Mouse (Mus musculus): ENCODE measurements around the gene Fut11. TPM values are rescaled to one million over a fixed set of nuclear protein-coding genes. Genes with fewer than 3 reads are reported as not detected.

Fut11 gene
- polyA plus RNA-seq, 2 experiments = 3.3 to 4.3 TPM

DNA sequence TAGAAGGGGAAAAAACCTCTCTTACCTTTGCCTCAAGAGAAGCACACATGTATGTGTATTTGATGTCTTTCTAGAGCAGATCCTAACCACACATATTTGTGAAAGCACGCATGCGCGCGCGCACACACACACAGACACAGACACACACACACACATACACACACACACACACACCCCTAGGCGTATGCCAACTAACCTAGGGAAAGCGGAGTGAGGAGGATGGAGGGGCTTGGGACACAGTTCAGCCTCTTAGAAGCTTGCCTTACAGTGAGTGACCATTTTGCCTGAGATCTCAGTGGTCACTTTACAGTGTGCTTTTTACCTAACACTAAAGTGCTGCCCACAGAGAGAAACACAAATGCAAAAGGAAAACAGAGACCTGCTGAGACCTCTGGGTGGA is 35.1 kb upstream of the Fut11 start:
- Histone ChIP-seq H3K27ac (no peak overlapping the region), H3K27me3 (ENCODE audit: control insufficient read depth, insufficient read depth, low read length) (peaks cover 32% of the 10 kb centered on the region), H3K9ac (replicated peaks) (no peak overlapping the region), H3K36me3 (replicated peaks; ENCODE audit: control insufficient read depth, insufficient read depth, low read depth) (no peaks in the 10 kb centered on the region), H3K9me3 (ENCODE audit: control insufficient read depth, low read length) (no peaks in the 10 kb centered on the region), H3K4me2 (ENCODE audit: low read depth) (no peak overlapping the region), H3K4me3 (ENCODE audit: insufficient read depth in 1 of 2, low read depth in 2 of 2, low read length in 2 of 2) (no peak overlapping the region), H3K4me1 (replicated peaks; ENCODE audit: control insufficient read depth in 2 of 2, insufficient read depth in 2 of 2, low read length in 1 of 2) (0 out of 4 replicates have a peak, but pooled peaks cover 0 to 2% of the 10 kb centered on the region in 2 experiments)
- ATAC-seq (ENCODE audit: insufficient read depth) (no peak), DNase-seq (ENCODE audit: low read depth in 3 of 3, low spot score in 3 of 3) (no peak)
- 90% methylated on average over 7 of the region's 7 CpGs for WGBS (ENCODE audit: insufficient replicate concordance)
- TF ChIP-seq CTCF (IDR thresholded peaks at IDR 0.05; ENCODE audit: low read depth) (no peak), EP300 (IDR thresholded peaks at IDR 0.05; ENCODE audit: low read depth) (no peak)

DNA sequence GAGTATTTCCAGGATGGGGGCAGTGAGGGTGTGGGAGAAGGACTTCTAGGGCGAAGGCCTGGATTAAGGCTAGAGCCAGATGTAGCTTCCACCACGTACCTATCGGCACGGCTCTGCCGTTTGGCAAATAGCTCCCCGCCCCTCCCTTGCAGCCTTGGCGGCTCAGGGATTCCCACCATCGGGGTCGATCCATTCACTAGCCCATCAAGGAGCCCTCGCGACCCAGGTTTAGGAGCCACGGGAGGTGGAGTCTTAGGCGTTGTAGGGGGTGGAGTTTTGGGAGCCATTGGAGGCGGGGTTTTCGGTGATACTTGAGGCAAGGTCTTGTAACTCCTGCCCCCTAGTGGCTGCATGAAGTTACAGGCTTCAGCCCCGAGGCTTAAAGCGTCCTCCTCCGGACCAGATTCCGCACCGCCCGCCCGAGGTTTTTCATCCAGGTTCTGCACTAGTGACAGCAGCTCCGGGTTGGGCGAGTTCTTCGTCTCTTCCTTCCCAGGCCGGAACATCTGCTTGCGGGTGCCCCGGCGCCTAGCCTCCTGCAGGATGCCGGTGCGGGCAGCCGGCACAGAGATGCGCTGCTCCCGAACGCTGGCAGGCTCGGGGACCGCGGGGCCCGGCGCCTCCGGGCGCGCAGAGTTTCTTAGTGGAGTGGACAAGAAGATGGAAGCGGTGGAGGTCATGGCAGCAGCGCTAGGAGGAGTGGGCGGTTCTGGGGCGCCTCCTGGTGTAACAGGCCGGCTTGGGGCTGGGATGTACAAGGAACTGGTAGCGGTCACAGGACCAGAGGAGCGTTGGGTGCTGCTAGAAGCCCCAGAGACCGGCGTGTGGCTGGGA is 33.7 kb upstream of the Fut11 start:
- peak; percentile 96 for TF ChIP-seq CTCF (IDR thresholded peaks at IDR 0.05; ENCODE audit: low read depth)
- TF ChIP-seq EP300 (IDR thresholded peaks at IDR 0.05; ENCODE audit: low read depth) = no peak
- WGBS (ENCODE audit: insufficient replicate concordance) = 2% methylated on average over 52 of the region's 52 CpGs
- Histone ChIP-seq H3K4me3 (ENCODE audit: insufficient read depth in 1 of 2, low read depth in 2 of 2, low read length in 2 of 2) (peak overlapping the region; percentile 48 to 61), H3K27me3 (ENCODE audit: control insufficient read depth, insufficient read depth, low read length) (peaks cover 32% of the 10 kb centered on the region), H3K9ac (replicated peaks) (peak overlapping the region; percentile 18), H3K4me2 (ENCODE audit: low read depth) (peak overlapping the region; percentile 64), H3K27ac (no peak overlapping the region), H3K36me3 (replicated peaks; ENCODE audit: control insufficient read depth, insufficient read depth, low read depth) (no peaks in the 10 kb centered on the region), H3K9me3 (ENCODE audit: control insufficient read depth, low read length) (no peaks in the 10 kb centered on the region), H3K4me1 (replicated peaks; ENCODE audit: control insufficient read depth in 2 of 2, insufficient read depth in 2 of 2, low read length in 1 of 2) (0 out of 4 replicates have a peak, but pooled peaks cover 0 to 2% of the 10 kb centered on the region in 2 experiments)
- peak; percentile 93 for DNase-seq (ENCODE audit: low read depth in 3 of 3, low spot score in 3 of 3)
- peak; percentile 81 for ATAC-seq (ENCODE audit: insufficient read depth)

DNA sequence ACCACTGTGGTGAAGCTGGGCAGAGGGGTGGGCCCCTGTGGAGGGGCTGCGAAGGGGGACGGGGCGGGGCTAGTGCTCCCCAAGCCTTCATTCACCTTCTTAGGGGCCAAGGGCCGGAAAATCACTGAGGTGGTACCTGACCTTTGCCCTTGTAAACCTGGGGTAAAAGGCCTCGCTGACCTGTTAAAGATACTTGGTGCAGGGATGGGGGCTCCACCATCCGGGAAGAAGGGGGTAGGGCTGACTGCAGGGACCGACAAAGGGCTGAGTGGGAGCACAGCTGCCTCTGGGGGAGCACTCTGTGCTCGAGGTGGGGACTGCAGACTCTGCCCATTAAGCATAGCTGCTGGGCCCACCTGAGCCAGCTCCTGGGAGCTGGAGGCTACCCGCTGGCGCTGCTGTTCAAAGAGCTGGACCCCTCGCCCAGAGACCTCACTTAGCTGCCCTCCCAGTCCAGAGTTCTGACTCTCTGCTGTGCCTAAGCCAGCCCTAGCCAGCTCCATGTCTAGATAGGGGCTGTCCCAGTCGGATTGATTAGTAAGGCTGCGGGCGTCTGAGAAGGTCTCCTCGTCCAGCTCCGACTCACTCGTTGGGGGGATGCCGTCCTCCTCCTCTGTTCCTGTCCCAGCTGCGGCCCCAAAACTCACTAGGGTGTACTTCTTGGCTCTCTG is 33.0 kb upstream of the Fut11 start:
- H3K36me3 ChIP-seq (replicated peaks; ENCODE audit: control insufficient read depth, insufficient read depth, low read depth) = no peaks in the 10 kb centered on the region
- peak overlapping the region; percentile 0 for H3K9ac ChIP-seq (replicated peaks)
- peak overlapping the region; percentile 48 to 51; a peak in 3 of 4 replicates for H3K4me3 ChIP-seq (ENCODE audit: insufficient read depth in 1 of 2, low read depth in 2 of 2, low read length in 2 of 2)
- 0 out of 4 replicates have a peak, but pooled peaks cover 0 to 2% of the 10 kb centered on the region in 2 experiments for H3K4me1 ChIP-seq (replicated peaks; ENCODE audit: control insufficient read depth in 2 of 2, insufficient read depth in 2 of 2, low read length in 1 of 2)
- peaks cover 32% of the 10 kb centered on the region for H3K27me3 ChIP-seq (ENCODE audit: control insufficient read depth, insufficient read depth, low read length)
- 0 out of 2 replicates have a peak, but pooled peaks have one; percentile 2 for ATAC-seq (ENCODE audit: insufficient read depth)
- no peak for DNase-seq (ENCODE audit: low read depth in 3 of 3, low spot score in 3 of 3)
- H3K27ac ChIP-seq = no peak overlapping the region
- no peaks in the 10 kb centered on the region for H3K9me3 ChIP-seq (ENCODE audit: control insufficient read depth, low read length)
- peak overlapping the region; percentile 64 for H3K4me2 ChIP-seq (ENCODE audit: low read depth)
- WGBS (ENCODE audit: insufficient replicate concordance) = 25% methylated on average over 19 of the region's 19 CpGs
- TF ChIP-seq EP300 (IDR thresholded peaks at IDR 0.05; ENCODE audit: low read depth) (no peak), CTCF (IDR thresholded peaks at IDR 0.05; ENCODE audit: low read depth) (no peak)

DNA sequence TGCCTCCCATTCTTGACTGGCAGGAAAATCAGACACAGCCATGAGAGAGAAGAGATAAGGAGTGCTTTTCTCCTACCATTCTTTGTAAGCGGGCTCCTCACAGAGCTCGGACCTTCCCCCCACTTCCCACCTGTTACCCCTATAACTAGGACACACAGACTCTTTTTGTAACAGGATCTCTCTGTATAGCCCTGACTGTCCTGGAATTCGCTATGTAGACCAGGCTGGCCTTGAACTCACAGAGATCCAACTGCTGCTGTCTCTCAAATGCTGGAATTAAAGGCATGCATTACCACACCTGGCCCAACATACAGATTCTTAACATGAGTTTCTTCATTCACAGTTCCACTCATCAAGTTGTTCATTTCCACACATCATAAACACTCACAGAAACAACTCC is 32.0 kb upstream of the Fut11 start:
- Histone ChIP-seq H3K27me3 (ENCODE audit: control insufficient read depth, insufficient read depth, low read length) (peaks cover 32% of the 10 kb centered on the region), H3K4me2 (ENCODE audit: low read depth) (no peak overlapping the region), H3K9me3 (ENCODE audit: control insufficient read depth, low read length) (no peaks in the 10 kb centered on the region), H3K36me3 (replicated peaks; ENCODE audit: control insufficient read depth, insufficient read depth, low read depth) (no peaks in the 10 kb centered on the region), H3K27ac (no peak overlapping the region), H3K4me3 (ENCODE audit: insufficient read depth in 1 of 2, low read depth in 2 of 2, low read length in 2 of 2) (no peak overlapping the region), H3K9ac (replicated peaks) (no peak overlapping the region), H3K4me1 (replicated peaks; ENCODE audit: control insufficient read depth in 2 of 2, insufficient read depth in 2 of 2, low read length in 1 of 2) (0 out of 4 replicates have a peak, but pooled peaks cover 0 to 2% of the 10 kb centered on the region in 2 experiments)
- no peak for ATAC-seq (ENCODE audit: insufficient read depth)
- no peak for DNase-seq (ENCODE audit: low read depth in 3 of 3, low spot score in 3 of 3)
- 52% methylated on average over 3 of the region's 3 CpGs for WGBS (ENCODE audit: insufficient replicate concordance)
- TF ChIP-seq CTCF (IDR thresholded peaks at IDR 0.05; ENCODE audit: low read depth) (no peak), EP300 (IDR thresholded peaks at IDR 0.05; ENCODE audit: low read depth) (no peak)

DNA sequence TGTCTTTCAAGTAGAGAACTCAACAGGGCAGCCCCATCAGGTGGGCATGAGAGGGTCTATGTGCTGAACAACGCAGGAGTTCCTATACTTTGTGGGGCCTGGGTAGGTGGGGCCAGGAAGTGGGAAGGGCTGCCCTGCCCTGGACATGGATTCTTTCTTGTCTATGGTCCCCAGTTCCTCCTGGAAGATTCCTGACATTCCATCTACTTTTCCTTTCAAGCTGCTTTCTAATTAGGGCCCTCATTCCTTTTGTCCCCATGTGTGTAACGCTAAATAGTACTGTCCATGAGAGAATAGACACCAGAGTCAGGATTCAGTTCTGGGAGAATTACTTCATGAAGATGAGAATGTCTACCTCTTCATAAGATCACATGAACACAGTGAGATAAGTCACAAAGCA is 31.2 kb upstream of the Fut11 start:
- Histone ChIP-seq H3K4me1 (replicated peaks; ENCODE audit: control insufficient read depth in 2 of 2, insufficient read depth in 2 of 2, low read length in 1 of 2) (0 out of 4 replicates have a peak, but pooled peaks cover 0 to 2% of the 10 kb centered on the region in 2 experiments), H3K4me2 (ENCODE audit: low read depth) (no peak overlapping the region), H3K27ac (no peak overlapping the region), H3K9ac (replicated peaks) (no peak overlapping the region), H3K27me3 (ENCODE audit: control insufficient read depth, insufficient read depth, low read length) (peaks cover 32% of the 10 kb centered on the region), H3K36me3 (replicated peaks; ENCODE audit: control insufficient read depth, insufficient read depth, low read depth) (no peaks in the 10 kb centered on the region), H3K9me3 (ENCODE audit: control insufficient read depth, low read length) (no peaks in the 10 kb centered on the region), H3K4me3 (ENCODE audit: insufficient read depth in 1 of 2, low read depth in 2 of 2, low read length in 2 of 2) (no peak overlapping the region)
- no peak for TF ChIP-seq CTCF (IDR thresholded peaks at IDR 0.05; ENCODE audit: low read depth)
- no peak for TF ChIP-seq EP300 (IDR thresholded peaks at IDR 0.05; ENCODE audit: low read depth)
- DNase-seq (ENCODE audit: low read depth in 3 of 3, low spot score in 3 of 3) = no peak
- no peak for ATAC-seq (ENCODE audit: insufficient read depth)
- 45% methylated on average over 2 of the region's 2 CpGs for WGBS (ENCODE audit: insufficient replicate concordance)

Data from liver, embryonic 14.5 days (tissue).